Mouse (Mus musculus) cerebellum, adult 11-12 months (tissue): ENCODE measurements at regions not wholly inside any gene's neighbourhood (a gene's known extent, or its start where the extent isn't known, plus 50 kb on each side); places are given as distances from the start of the nearest gene placed in this dataset.

ENCODE experiments used
- DNase-seq: peaks from one replicate; pipeline ENCODE4 v3.0.0; 2022

- DNase-seq: no peak
Measured at GRCm38 (mm10) chr13:101095057-101095831, 262.0 kb upstream of the Slc30a5 start.

- DNase-seq: no peak
Measured at GRCm38 (mm10) chr13:101092743-101093131, 259.5 kb upstream of the Slc30a5 start.

GRCm38 (mm10) chr13:101092033-101092742 is 259.0 kb upstream of the Slc30a5 start:
- peak; percentile 73 for DNase-seq

GRCm38 (mm10) chr13:101085182-101085581 is 252.0 kb upstream of the Slc30a5 start:
- DNase-seq: no peak

- DNase-seq: no peak
Measured at GRCm38 (mm10) chr13:101084193-101084592, 251.0 kb upstream of the Slc30a5 start.

GRCm38 (mm10) chr13:101083416-101083815 is 250.2 kb upstream of the Slc30a5 start:
- DNase-seq: no peak

GRCm38 (mm10) chr13:101068489-101068888 is 235.3 kb upstream of the Slc30a5 start:
- peak; percentile 7 for DNase-seq

GRCm38 (mm10) chr13:101062582-101062981 is 229.4 kb upstream of the Slc30a5 start:
- no peak for DNase-seq

- no peak for DNase-seq
Measured at GRCm38 (mm10) chr13:101061233-101062144, 228.3 kb upstream of the Slc30a5 start.

- DNase-seq: no peak
Measured at GRCm38 (mm10) chr13:101049511-101049910, 216.3 kb upstream of the Slc30a5 start.

GRCm38 (mm10) chr13:101032594-101032993 is 199.4 kb upstream of the Slc30a5 start:
- no peak for DNase-seq

GRCm38 (mm10) chr13:101026043-101026442 is 192.8 kb upstream of the Slc30a5 start:
- no peak for DNase-seq

GRCm38 (mm10) chr13:101025488-101025887 is 192.3 kb upstream of the Slc30a5 start:
- no peak for DNase-seq

GRCm38 (mm10) chr13:101024971-101025370 is 191.7 kb upstream of the Slc30a5 start:
- no peak for DNase-seq

GRCm38 (mm10) chr13:101019272-101019676 is 186.0 kb upstream of the Slc30a5 start:
- no peak for DNase-seq

- DNase-seq: no peak
Measured at GRCm38 (mm10) chr13:101017041-101017440, 183.8 kb upstream of the Slc30a5 start.

- no peak for DNase-seq
Measured at GRCm38 (mm10) chr13:101016181-101016580, 183.0 kb upstream of the Slc30a5 start.

GRCm38 (mm10) chr13:101015435-101015834 is 182.2 kb upstream of the Slc30a5 start:
- no peak for DNase-seq

GRCm38 (mm10) chr13:101013604-101014003 is 180.4 kb upstream of the Slc30a5 start:
- DNase-seq: no peak

- DNase-seq: no peak
Measured at GRCm38 (mm10) chr13:100990646-100991045, 157.4 kb upstream of the Slc30a5 start.

- DNase-seq: no peak
Measured at GRCm38 (mm10) chr13:100988671-100989531, 155.7 kb upstream of the Slc30a5 start.

- no peak for DNase-seq
Measured at GRCm38 (mm10) chr13:100988116-100988515, 154.9 kb upstream of the Slc30a5 start.
